Mouse (Mus musculus) ES-CJ7 (cell line): ENCODE measurements around the gene Tnrc18.

Experiments used
- DNase-seq: peaks from one replicate; pipeline ENCODE4 v3.0.0; 2011; ENCODE audit warnings: low read depth, low spot score

Gene Tnrc18

DNA sequence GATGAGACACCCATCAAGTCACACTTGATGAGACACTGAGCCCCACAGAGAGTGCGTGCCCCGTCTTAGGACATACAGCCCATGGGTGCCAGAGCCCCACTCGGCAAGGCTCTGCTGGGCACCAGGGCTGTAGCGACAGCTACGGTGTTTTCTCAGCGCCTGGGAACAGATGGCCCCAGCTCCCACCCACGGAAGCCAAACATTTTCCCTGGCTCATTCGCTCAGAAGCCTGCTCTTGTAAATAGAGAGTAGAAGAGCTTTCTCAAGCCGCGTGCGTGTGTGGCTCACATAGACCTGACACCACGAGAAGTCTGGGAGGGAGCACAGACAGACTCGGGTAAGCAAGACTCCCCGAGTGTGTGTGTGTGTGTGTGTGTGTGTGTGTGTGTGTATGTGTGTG, 125.2 kb downstream of the Tnrc18 start, which contains the start of gene Slc29a4:
Gene Slc29a4, plus strand, starts transcription at position 265 of the 400 bp plus-strand sequence.
- DNase-seq, result no peak

DNA sequence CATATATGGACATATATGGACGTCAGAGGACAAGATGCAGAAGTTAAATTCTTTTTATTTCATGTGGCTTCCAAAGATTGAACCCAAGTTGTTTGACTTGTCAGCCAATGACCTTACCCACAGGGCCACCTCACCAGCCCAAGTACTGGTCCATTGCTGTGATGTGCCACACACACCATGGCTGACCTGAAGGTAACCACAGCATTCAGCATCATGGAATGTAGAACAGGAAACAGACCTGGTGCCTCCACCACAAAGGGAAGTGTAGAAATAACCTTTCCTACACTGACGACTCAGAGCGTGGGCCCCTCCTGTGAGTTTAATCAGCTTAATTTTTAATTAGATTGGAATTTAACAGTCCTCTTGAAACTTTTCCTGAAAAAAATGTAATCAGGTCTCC, 127.1 kb downstream of the Tnrc18 start:
- DNase-seq, result no peak

DNA sequence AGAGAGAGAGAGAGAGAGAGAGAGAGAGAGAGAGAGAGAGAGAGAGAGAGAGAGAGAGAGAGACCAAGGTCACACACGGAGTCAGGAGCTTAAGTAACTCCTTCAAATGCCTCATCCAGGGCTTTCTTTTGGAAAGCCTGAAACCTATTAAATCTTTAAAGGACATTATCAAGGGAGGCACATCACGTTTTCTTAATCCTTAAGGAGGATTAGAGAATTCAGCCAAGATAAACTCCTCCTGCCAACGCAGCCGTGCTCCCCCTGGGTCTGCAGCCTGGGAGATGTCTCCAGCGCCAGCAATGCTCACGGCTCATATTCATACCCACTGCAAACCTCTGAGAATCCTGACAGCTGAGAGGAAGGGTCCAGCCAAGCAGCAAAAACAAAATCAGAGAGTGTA, 128.6 kb downstream of the Tnrc18 start:
- no peak for DNase-seq

DNA sequence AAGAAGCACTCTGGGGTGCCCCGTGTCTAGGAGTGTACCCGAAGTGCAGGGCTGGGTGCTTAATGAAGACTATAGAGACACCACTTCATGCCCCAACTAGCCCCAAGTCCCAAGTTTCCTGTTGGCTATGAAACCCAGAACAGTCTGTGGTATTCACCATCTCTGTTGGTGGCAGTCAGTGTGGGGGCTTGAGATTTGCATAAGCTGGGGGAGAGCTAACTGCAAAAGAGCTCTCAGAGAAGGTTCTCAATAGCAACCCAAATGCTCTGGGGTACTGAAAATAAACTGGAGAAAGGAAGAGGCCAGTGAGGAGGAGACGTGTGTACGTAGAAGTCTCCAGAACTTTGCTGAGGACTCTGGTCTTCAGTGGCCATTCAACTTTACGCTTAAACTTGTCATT, 134.9 kb downstream of the Tnrc18 start:
- DNase-seq, result no peak

DNA sequence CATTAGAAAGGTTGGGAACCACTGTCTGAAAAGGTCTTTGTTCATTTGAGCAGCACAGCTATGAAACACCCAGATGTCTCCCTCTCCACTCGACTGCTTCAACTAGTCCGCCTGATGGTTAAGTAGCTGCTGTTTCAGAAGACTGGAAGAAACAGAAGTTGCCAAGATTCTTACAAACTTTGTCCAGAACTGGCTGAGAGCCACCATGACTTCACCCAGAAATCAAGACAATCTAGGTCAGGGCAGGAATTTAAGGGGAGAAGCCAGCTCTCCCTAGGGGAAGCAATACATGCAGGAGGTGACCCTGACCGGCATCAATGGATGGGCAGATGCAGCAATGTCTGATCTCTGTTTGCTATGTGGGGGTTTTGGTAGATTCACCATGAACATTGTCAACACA, 135.6 kb downstream of the Tnrc18 start:
- no peak for DNase-seq

DNA sequence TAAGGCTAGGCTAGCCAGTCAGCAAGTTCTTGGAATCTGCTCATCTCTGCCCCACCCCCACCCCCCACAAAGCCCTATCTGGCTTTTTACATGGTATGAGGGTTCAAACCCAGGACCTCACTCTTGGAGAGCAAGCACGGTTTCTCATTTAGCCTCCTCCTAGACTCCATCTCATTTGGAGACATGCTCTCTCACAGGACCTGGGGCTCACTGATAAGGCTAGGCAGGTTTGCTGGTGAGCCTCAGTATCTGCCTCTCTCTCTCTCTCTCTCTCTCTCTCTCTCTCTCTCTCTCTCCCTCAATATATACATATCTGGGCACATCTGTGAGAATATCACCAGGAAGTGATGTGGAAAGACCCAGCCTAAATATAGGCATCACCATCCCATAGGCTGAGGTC, 138.4 kb downstream of the Tnrc18 start:
- DNase-seq, result no peak

DNA sequence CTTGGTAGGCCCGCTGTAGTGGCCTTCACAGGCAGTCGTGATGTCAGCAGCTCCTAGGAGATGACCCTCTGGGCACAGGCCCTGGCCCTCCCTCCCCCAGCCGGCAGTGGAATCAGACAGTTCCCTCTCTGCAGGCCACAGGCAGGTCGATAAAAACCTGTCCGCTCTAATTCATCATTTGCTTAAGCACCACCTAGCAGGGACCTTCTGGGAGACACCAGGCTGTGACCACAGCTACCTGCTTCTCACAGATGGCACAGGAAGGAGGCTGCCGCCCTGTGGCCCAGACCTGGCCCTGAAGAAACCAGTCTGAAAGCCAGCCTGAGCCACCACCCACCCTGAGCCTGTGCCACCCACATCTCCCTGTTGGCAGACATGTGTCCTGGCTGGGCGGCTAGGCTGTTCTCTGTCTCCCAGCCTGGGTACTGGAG, 139.3 kb downstream of the Tnrc18 start:
- no peak for DNase-seq
